8 mouse cellular contexts compared by ENCODE assay signal in genomic region chr15:78802776-78803391, GRCm38 (mm10). TPM values are rescaled to one million over a fixed set of nuclear protein-coding genes. Genes with fewer than 3 reads are reported as not detected.
DNase-seq lines count a peak whose midpoint lies in the region; ATAC-seq and TF ChIP-seq lines count a peak whose summit lies in the region.

TSS of gene Card10 (minus strand) at chr15:78803042.

- intact Hi-C loops in gastrocnemius, postnatal 14 days (cut with DNase I; ENCODE audit: low total_unique reads) = no loop called here
- intact Hi-C loops in left cerebral cortex, postnatal 36 days (cut with DNase I) = no loop called here

- peak within 1 kb of the TSS; percentile 48 for H3K4me3 ChIP-seq in hindbrain, postnatal 0 days (ENCODE audit: low read length)
- peak within 1 kb of the TSS; percentile 60 for H3K4me3 ChIP-seq in liver, embryonic 12.5 days

- peaks cover 7% of the 10 kb centered on the region; the same call in 1 of the 2 replicates for H3K27me3 ChIP-seq in hindbrain, postnatal 0 days (ENCODE audit: insufficient read depth, low read length)
- peaks cover 85% of the 10 kb centered on the region for H3K27me3 ChIP-seq in liver, embryonic 12.5 days (replicated peaks)

- no peaks in the 10 kb centered on the region for H3K9me3 ChIP-seq in hindbrain, postnatal 0 days (ENCODE audit: low read length)
- H3K9me3 ChIP-seq in liver, embryonic 12.5 days (replicated peaks) = no peaks in the 10 kb centered on the region

- peak; percentile 66 for ATAC-seq in CD4-positive, CD25-positive, alpha-beta regulatory T cell, adult 4 months
- peak; percentile 52; the same call in 1 of the 2 replicates for ATAC-seq in hindbrain, postnatal 0 days
- peak; percentile 44 for ATAC-seq in liver, embryonic 12.5 days
- ATAC-seq in monocyte, adult 5-6 weeks (replicated peaks; ENCODE audit: insufficient number of reproducible peaks, low FRiP score, low TSS enrichment, poor library complexity, severe bottlenecking) = 0 out of 2 replicates have a peak, but pooled peaks have one; percentile 45

- H3K9ac ChIP-seq in hindbrain, postnatal 0 days (replicated peaks; ENCODE audit: low read length) = peak within 1 kb of the TSS; percentile 55
- H3K9ac ChIP-seq in liver, embryonic 12.5 days = peak within 1 kb of the TSS; percentile 53

- peak; percentile 76 for DNase-seq in adrenal gland, postnatal 10 days
- DNase-seq in gastrocnemius, postnatal 14 days = peak; percentile 70
- no peak for DNase-seq in hindbrain, postnatal 0 days (ENCODE audit: low spot score)
- DNase-seq in left cerebral cortex, postnatal 36 days (ENCODE audit: low spot score in 2 of 2) = no peak
- no peak for DNase-seq in frontal cortex, postnatal 10 days (ENCODE audit: low spot score in 2 of 2)

- H3K4me1 ChIP-seq in hindbrain, postnatal 0 days (ENCODE audit: insufficient read depth, low read length) = peaks cover 6% of the 10 kb centered on the region
- H3K4me1 ChIP-seq in liver, embryonic 12.5 days = peaks cover 28% of the 10 kb centered on the region

- no peaks in the 10 kb centered on the region for H3K36me3 ChIP-seq in hindbrain, postnatal 0 days (ENCODE audit: insufficient read depth, low read length)
- no peaks in the 10 kb centered on the region for H3K36me3 ChIP-seq in liver, embryonic 12.5 days

- H3K4me2 ChIP-seq in hindbrain, postnatal 0 days (ENCODE audit: low read depth, low read length) = peak within 1 kb of the TSS; percentile 65
- peak within 1 kb of the TSS; percentile 78 for H3K4me2 ChIP-seq in liver, embryonic 12.5 days

- no peak for TF ChIP-seq CTCF in hindbrain, postnatal 0 days (IDR thresholded peaks at IDR 0.05; ENCODE audit: low read depth)

- H3K27ac ChIP-seq in hindbrain, postnatal 0 days = peak within 1 kb of the TSS; percentile 45; the same call in 1 of the 2 replicates
- no peak within 1 kb of the TSS for H3K27ac ChIP-seq in liver, embryonic 12.5 days

- WGBS in hindbrain, postnatal 0 days = 3% methylated on average over 63 of the region's 70 CpGs
- 2% methylated on average over 67 of the region's 70 CpGs for WGBS in liver, embryonic 12.5 days (ENCODE audit: insufficient replicate concordance)

RNA-seq across cellular contexts. Expression of gene Card10, which starts in this region (rescaled TPM):
- polyA plus RNA-seq in CD4-positive, CD25-positive, alpha-beta regulatory T cell, adult 4 months (2017; shearing (Covaris generic)) = not detected
- total RNA-seq in adrenal gland, postnatal 10 days (2021) = 10 to 100 TPM; 12.0 to 12.4 TPM
- 1 to 10 TPM; 9.6 to 9.7 TPM for total RNA-seq in gastrocnemius, postnatal 14 days (2021)
- 0.94 and 1.4 TPM in 2 replicates for total RNA-seq in hindbrain, postnatal 0 days (2014; rRNA removed)
- 2.3 and 2.6 TPM in 2 replicates for polyA plus RNA-seq in hindbrain, postnatal 0 days (2015; fragmentation: Nextera tagmentation; extraction: Ambion mirVana)
- polyA plus RNA-seq in liver, embryonic 12.5 days (2016; fragmentation: Nextera tagmentation; extraction: Ambion mirVana) = 2.3 and 2.5 TPM in 2 replicates
- 0.21 to 3.7 TPM (median 2.1 TPM) in 3 replicates for total RNA-seq in monocyte, adult 5-6 weeks (2017)
- total RNA-seq in left cerebral cortex, postnatal 36 days (2021) = 1 to 10 TPM; 3.6 to 4.3 TPM

Comparison
In these comparisons a context has a peak if more than half of its experiments do, and no peak if none do; other contexts are left out.
1. Peak in ATAC-seq in CD4-positive, CD25-positive, alpha-beta regulatory T cell, adult 4 months; RNA of the gene not detected or under 1 TPM.
2. DNase-seq: peak in adrenal gland, postnatal 10 days (single experiment) and gastrocnemius, postnatal 14 days (single experiment); none in hindbrain, postnatal 0 days (single experiment), left cerebral cortex, postnatal 36 days (0 of 2) and frontal cortex, postnatal 10 days (0 of 2).
3. Peak in every context shown above with its lines, with median percentiles within 50 percentile points of each other: ATAC-seq.